Mouse (Mus musculus) neural tube, embryonic 14.5 days (tissue): Measurements from ENCODE around the gene 9130213A22Rik. TPM values are rescaled to one million over a fixed set of nuclear protein-coding genes. Genes with fewer than 3 reads are reported as not detected.

Source experiments
- ATAC-seq: fragments of 200-750 bp; cut with Nextera tagmentation; 2 replicates; pipeline ENCODE4 v1.8.0; 2017; ENCODE audit warnings: low read depth, mild to moderate bottlenecking, moderate TSS enrichment, moderate library complexity
- H3K27ac ChIP-seq: fragments of 300-500 bp; sonication (generic); 2 replicates; pipeline ENCODE4 v1.5.1; 2014; ENCODE audit warnings: low read depth, mild to moderate bottlenecking, control low read depth, low read length, moderate library complexity, mixed read lengths
- H3K27me3 ChIP-seq: fragments of 300-500 bp; sonication (generic); 2 replicates; pipeline ENCODE4 v1.6.1; 2014; ENCODE audit warnings: low read length; ENCODE audit not compliant: control insufficient read depth, insufficient read depth
- H3K36me3 ChIP-seq: fragments of 300-500 bp; sonication (generic); 2 replicates; pipeline ENCODE4 v1.6.1; 2014; ENCODE audit warnings: low read length, mixed read lengths; ENCODE audit not compliant: control insufficient read depth, insufficient read depth
- H3K4me1 ChIP-seq: fragments of 300-500 bp; sonication (generic); 2 replicates; pipeline ENCODE4 v1.6.1; 2014; ENCODE audit warnings: low read length; ENCODE audit not compliant: control insufficient read depth, insufficient read depth
- H3K4me2 ChIP-seq: fragments of 300-500 bp; sonication (generic); 2 replicates; pipeline ENCODE4 v1.6.1; 2014; ENCODE audit warnings: mild to moderate bottlenecking, low read depth, low read length, control low read depth
- H3K4me3 ChIP-seq: fragments of 300-500 bp; sonication (generic); 2 replicates; pipeline ENCODE4 v1.5.1; 2014; ENCODE audit warnings: low read depth, low read length, control low read depth, mixed read lengths
- H3K9ac ChIP-seq: fragments of 300-500 bp; sonication (generic); replicated peaks from 2 replicates; pipeline ENCODE4 v1.6.1; 2014; ENCODE audit warnings: low read depth, mild to moderate bottlenecking, control low read depth, low read length, mixed read lengths
- H3K9me3 ChIP-seq: fragments of 300-500 bp; sonication (generic); 2 replicates; pipeline ENCODE4 v1.6.1; 2016; ENCODE audit warnings: low read length; ENCODE audit not compliant: control insufficient read depth
- WGBS: fragments of 180-500 bp; shearing (Covaris S2); extraction: QIAGEN DNeasy Blood & Tissue Kit; methylation state at CpG from one replicate; pipeline ENCODE4 v1.1.7; 2014; 5-methylcytosine and 5-hydroxymethylcytosine counted together
- polyA plus RNA-seq: library from polyadenylated mRNA; unstranded; fragments of >200 nt; fragmentation: Nextera tagmentation; extraction: Ambion mirVana; gene quantifications from 2 replicates; pipeline ENCODE4 v1.2.1, GENCODE M21; 2014

The 9130213A22Rik gene
- polyA plus RNA-seq, 1 experiment from 2014 or later, result 0.48 TPM

DNA sequence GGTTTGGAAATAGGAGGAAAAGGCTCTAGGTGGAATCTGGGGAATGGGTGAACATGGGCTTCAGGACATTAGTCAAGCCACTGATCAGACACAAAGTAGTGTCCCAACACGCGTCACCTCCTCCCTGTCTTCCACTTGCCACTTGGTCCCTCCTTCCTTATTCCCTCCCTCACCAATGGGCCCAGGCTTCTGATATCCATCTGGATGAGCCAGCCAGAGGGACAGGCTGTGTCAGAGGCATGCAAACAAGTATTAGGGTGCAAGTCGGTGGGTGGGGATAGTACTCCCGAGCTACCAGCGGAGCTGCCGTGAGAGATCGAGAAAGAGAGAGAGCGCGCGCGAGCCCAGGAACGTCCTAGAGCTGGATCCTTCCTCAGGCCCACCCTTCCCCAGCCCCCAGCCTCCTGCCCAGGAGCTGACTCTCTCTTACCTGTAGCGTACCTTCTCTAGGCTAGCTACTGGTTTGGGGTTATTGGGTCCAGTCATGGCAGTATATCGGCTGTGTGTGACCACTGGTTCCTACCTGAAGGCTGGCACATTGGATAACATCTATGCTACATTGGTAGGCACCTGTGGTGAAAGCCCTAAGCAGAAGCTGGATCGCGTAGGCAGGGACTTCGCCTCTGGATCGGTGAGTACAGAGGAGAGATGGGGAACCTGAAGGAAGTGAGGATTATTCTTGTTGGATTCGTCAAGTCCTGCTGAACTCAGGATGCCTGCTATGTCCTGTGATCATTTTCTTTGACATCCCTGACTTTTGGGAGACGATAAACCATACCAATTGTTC lies 3.7 kb upstream of the 9130213A22Rik start:
- ATAC-seq, result no peak
- Histone ChIP-seq H3K9ac (peak overlapping the region; percentile 48; the same call in 1 of the 2 replicates), H3K4me1 (peaks cover 8% of the 10 kb centered on the region; the same call in 1 of the 2 replicates), H3K4me2 (peak overlapping the region; percentile 74), H3K27ac (peak overlapping the region; percentile 16; the same call in 1 of the 2 replicates), H3K27me3 (0 out of 2 replicates have a peak, but pooled peaks cover 7% of the 10 kb centered on the region), H3K4me3 (peak overlapping the region; percentile 45), H3K9me3 (no peaks in the 10 kb centered on the region), H3K36me3 (no peaks in the 10 kb centered on the region)
- WGBS, result 12% methylated on average over 20 of the region's 20 CpGs

GRCm38 (mm10) chr11:69125852-69125918 lies 3.3 kb upstream of the 9130213A22Rik start, which contains the start of gene Aloxe3:
Aloxe3 (plus strand) TSS chr11:69125896.
- no peaks in the 10 kb centered on the region for H3K36me3 ChIP-seq
- ATAC-seq, result no peak
- H3K9ac ChIP-seq, result peak within 1 kb of the TSS; percentile 48
- H3K4me2 ChIP-seq, result peak within 1 kb of the TSS; percentile 74
- peak within 1 kb of the TSS; percentile 45 for H3K4me3 ChIP-seq
- H3K27ac ChIP-seq, result peak within 1 kb of the TSS; percentile 52
- H3K4me1 ChIP-seq, result peaks cover 8% of the 10 kb centered on the region; the same call in 1 of the 2 replicates
- 0% methylated on average over 3 of the region's 3 CpGs for WGBS
- no peaks in the 10 kb centered on the region for H3K9me3 ChIP-seq
- 0 out of 2 replicates have a peak, but pooled peaks cover 7% of the 10 kb centered on the region for H3K27me3 ChIP-seq

GRCm38 (mm10) chr11:69125041-69125851 lies 2.9 kb upstream of the 9130213A22Rik start:
- Histone ChIP-seq H3K36me3 (no peaks in the 10 kb centered on the region), H3K4me3 (peak overlapping the region; percentile 45), H3K4me1 (peaks cover 8% of the 10 kb centered on the region; the same call in 1 of the 2 replicates), H3K27ac (peak overlapping the region; percentile 52), H3K27me3 (peaks cover 9% of the 10 kb centered on the region; the same call in 1 of the 2 replicates), H3K4me2 (peak overlapping the region; percentile 74), H3K9me3 (no peaks in the 10 kb centered on the region), H3K9ac (peak overlapping the region; percentile 48)
- peak; percentile 63 for ATAC-seq
- under 1% methylated on average over 24 of the region's 24 CpGs for WGBS

DNA sequence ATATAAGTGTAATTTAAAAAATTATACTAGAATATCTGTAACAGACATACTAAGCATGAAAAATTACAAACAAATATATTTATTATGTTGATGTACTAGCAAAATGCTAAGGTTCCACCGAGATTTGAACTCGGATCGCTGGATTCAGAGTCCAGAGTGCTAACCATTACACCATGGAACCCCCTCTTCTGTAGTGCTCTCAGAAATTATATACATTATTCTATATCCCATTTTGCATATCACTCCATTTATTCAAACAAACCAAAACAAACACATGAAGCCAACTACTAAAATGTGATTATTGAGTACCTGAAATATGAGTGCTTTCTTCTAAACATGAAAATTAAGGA lies 2.1 kb upstream of the 9130213A22Rik start:
- ATAC-seq, result peak; percentile 70
- Histone ChIP-seq H3K27ac (no peak overlapping the region), H3K9me3 (no peaks in the 10 kb centered on the region), H3K4me3 (peak overlapping the region; percentile 66), H3K36me3 (no peaks in the 10 kb centered on the region), H3K4me2 (no peak overlapping the region; the same call in 1 of the 2 replicates), H3K9ac (no peak overlapping the region), H3K4me1 (peaks cover 12% of the 10 kb centered on the region), H3K27me3 (peaks cover 9% of the 10 kb centered on the region; the same call in 1 of the 2 replicates)
- WGBS, result 0% methylated on average over 3 of the region's 3 CpGs

DNA sequence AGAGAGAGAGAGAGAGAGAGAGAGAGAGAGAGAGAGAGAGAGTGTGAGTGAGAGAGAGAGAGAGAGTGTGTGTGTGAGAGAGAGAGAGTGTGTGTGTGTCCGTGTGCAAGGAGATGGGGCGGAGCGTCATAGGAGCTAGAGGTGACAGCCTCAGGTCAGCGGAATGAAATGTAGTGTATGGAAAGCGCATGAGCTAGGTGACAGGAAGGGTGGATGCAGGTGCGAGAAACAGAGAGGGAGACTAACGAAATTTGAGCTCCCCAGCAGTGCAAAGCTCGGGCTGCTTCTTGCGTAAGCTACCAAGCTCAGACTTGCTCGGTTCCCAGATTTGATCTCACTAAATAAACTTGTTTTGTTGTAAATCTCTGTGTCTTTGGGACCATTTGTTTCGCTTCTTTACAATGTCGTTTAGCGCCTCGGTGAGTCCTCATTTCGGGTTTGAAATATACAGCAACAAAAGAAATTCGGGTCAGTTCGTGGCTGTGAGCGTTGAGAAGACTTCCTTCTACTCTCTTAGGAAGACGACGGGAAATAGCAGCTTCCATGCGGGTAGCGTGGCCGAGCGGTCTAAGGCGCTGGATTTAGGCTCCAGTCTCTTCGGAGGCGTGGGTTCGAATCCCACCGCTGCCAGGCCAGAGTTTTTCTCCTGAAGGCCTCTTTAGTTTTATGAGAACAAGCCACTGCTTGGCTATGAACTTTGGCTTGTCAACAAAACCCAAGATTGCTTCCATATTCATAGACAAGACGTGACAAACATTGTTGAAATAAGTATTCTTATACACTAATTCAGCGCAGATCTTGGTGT lies 1.5 kb upstream of the 9130213A22Rik start:
- peaks cover 16% of the 10 kb centered on the region for H3K4me1 ChIP-seq
- no peaks in the 10 kb centered on the region for H3K36me3 ChIP-seq
- H3K4me2 ChIP-seq, result peak overlapping the region; percentile 94
- peak overlapping the region; percentile 51 for H3K9ac ChIP-seq
- H3K27ac ChIP-seq, result peak overlapping the region; percentile 70
- peaks cover 9% of the 10 kb centered on the region; the same call in 1 of the 2 replicates for H3K27me3 ChIP-seq
- under 1% methylated on average over 31 of the region's 31 CpGs for WGBS
- no peaks in the 10 kb centered on the region for H3K9me3 ChIP-seq
- H3K4me3 ChIP-seq, result peak overlapping the region; percentile 66
- peak; percentile 81 for ATAC-seq

DNA sequence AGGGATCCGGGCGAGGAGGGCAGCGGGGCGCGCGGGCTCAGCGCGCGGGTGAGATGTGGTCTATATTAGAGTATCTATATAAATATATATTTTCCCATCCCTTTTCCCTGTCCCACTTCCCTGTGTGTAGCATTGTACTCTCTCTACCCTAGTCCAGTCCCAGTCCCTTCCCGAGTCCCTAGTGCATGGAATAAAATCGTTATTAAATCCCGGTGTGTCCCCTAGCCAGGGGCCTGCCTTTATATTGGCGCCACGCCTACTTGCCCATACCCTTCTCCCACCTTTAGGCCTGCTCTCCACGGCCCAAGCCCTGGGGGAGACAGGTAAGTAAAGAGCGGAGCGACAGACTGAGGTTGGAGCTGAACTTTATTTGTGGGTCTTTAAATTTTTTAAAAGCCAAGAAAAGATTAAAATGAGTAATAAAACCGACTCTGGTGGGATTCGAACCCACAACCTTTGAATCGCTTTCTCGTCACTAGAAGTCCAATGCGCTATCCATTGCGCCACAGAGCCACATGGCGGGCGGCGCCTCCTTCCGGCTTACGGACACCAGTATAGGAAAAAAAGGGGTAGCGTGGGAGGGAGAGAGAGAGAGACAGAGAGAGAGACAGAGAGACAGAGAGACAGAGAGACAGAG lies 785 bp upstream of the 9130213A22Rik start:
- no peak overlapping the region; the same call in 1 of the 2 replicates for H3K27ac ChIP-seq
- ATAC-seq, result peak; percentile 7; the same call in 1 of the 2 replicates
- under 1% methylated on average over 29 of the region's 29 CpGs for WGBS

GRCm38 (mm10) chr11:69121741-69122335 lies 551 bp downstream of the 9130213A22Rik start:
- peak overlapping the region; percentile 69 for H3K9ac ChIP-seq
- H3K4me1 ChIP-seq, result peaks cover 20% of the 10 kb centered on the region
- H3K4me3 ChIP-seq, result peak overlapping the region; percentile 66
- H3K27ac ChIP-seq, result 0 out of 2 replicates have a peak overlapping the region, but pooled peaks have one; percentile 18
- H3K36me3 ChIP-seq, result no peaks in the 10 kb centered on the region
- peaks cover 9% of the 10 kb centered on the region; the same call in 1 of the 2 replicates for H3K27me3 ChIP-seq
- H3K9me3 ChIP-seq, result no peaks in the 10 kb centered on the region
- ATAC-seq, result no peak
- H3K4me2 ChIP-seq, result peak overlapping the region; percentile 94
- under 1% methylated on average over 30 of the region's 32 CpGs for WGBS

More for the DNA sequence above, 785 bp upstream of the 9130213A22Rik start:
- peak overlapping the region; percentile 66 for H3K4me3 ChIP-seq
- peak overlapping the region; percentile 94 for H3K4me2 ChIP-seq
- no peaks in the 10 kb centered on the region for H3K36me3 ChIP-seq
- H3K9ac ChIP-seq, result peak overlapping the region; percentile 69
- peaks cover 9% of the 10 kb centered on the region; the same call in 1 of the 2 replicates for H3K27me3 ChIP-seq
- peaks cover 16% of the 10 kb centered on the region for H3K4me1 ChIP-seq
- no peaks in the 10 kb centered on the region for H3K9me3 ChIP-seq
